Mouse (Mus musculus) forebrain, embryonic 14.5 days (tissue): ENCODE measurements around the gene Mn1. TPM values are rescaled to one million over a fixed set of nuclear protein-coding genes. Genes with fewer than 3 reads are reported as not detected.

Source experiments
- ATAC-seq: fragments of 200-750 bp; cut with Nextera tagmentation; 2 replicates; pipeline ENCODE4 v1.8.0; 2017; ENCODE audit warnings: mild to moderate bottlenecking, moderate library complexity
- DNase-seq: peaks from one replicate; pipeline ENCODE4 v3.0.0-alpha.2; 2015; ENCODE audit warnings: low spot score
- H3K27ac ChIP-seq: fragments of 300-500 bp; sonication (generic); 2 replicates; pipeline ENCODE4 v1.5.1; 2014; ENCODE audit warnings: low read depth, mild to moderate bottlenecking, control low read depth, low read length, moderate library complexity
- H3K27me3 ChIP-seq: fragments of 300-500 bp; sonication (generic); replicated peaks from 2 replicates; pipeline ENCODE4 v1.6.1; 2014; ENCODE audit warnings: low read length, control low read depth, mixed read lengths; ENCODE audit not compliant: control insufficient read depth, insufficient read depth
- H3K36me3 ChIP-seq: fragments of 300-500 bp; sonication (generic); 2 replicates; pipeline ENCODE4 v1.6.1; 2014; ENCODE audit warnings: low read length, control low read depth; ENCODE audit not compliant: control insufficient read depth, insufficient read depth
- H3K4me1 ChIP-seq: fragments of 300-500 bp; sonication (generic); 2 replicates; pipeline ENCODE4 v1.6.1; 2014; ENCODE audit warnings: antibody characterized with exemption, low read length, control low read depth; ENCODE audit not compliant: control insufficient read depth, insufficient read depth
- H3K4me2 ChIP-seq: fragments of 300-500 bp; sonication (generic); 2 replicates; pipeline ENCODE4 v1.6.1; 2014; ENCODE audit warnings: mild to moderate bottlenecking, control low read depth, low read length
- H3K4me3 ChIP-seq: fragments of 300-500 bp; sonication (generic); 2 replicates; pipeline ENCODE4 v1.5.1; 2014; ENCODE audit warnings: low read depth, low read length, control low read depth
- H3K9ac ChIP-seq: fragments of 300-500 bp; sonication (generic); 2 replicates; pipeline ENCODE4 v1.6.1; 2014; ENCODE audit warnings: mild to moderate bottlenecking, low read length, control low read depth, moderate library complexity
- H3K9me3 ChIP-seq: fragments of 300-500 bp; sonication (generic); replicated peaks from 2 replicates; pipeline ENCODE4 v1.6.1; 2016; ENCODE audit warnings: low read length, control low read depth, mixed read lengths; ENCODE audit not compliant: control insufficient read depth
- WGBS: fragments of 180-500 bp; shearing (Covaris S2); extraction: QIAGEN DNeasy Blood & Tissue Kit; methylation state at CpG from one replicate; pipeline ENCODE4 v1.1.7; 2014; 5-methylcytosine and 5-hydroxymethylcytosine counted together
- polyA plus RNA-seq: library from polyadenylated mRNA; unstranded; fragments of >200 nt; fragmentation: Nextera tagmentation; extraction: Ambion mirVana; gene quantifications from 2 replicates; pipeline ENCODE4 v1.2.1, GENCODE M21; 2014

The Mn1 gene
- polyA plus RNA-seq, 1 experiment from 2014 or later: 57.2 TPM

DNA sequence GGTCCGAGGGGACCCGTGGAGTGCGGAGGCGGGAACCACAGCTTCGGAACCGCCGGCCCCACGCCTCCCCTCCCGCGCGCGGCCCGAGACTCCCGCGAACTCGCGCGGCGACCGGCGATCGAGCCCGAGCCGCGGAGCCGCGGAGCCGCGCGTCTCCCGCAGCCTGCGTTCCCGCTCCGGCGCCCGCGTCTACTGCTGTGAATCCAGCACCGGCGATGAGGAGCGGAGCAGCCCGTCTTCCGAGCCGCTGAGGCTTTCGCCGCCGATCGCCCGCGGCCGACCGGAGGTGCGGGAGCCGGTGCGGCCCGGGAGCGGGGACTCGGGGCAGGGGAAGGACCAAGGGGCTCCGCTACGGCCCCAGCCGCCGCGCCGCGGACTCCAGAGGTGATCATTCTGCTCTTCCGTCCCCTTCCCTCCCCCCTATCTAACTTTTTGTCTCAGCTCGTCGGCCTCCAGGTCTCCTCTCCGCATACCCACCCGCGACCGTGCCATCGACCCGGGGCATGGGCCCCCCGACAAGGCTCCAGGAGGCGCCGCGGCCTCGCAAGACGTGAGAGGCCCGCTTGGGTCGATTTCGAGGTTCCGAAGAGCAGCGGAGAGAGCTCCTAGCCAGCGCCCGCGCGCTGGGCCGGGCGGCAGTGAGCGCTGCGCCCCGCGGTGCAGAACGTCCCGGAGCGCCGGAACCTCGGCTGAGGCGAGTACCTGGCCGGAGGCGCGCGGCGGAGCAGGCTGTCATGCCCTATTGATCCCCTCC is 393 bp downstream of the Mn1 start:
- no peaks in the 10 kb centered on the region for H3K9me3 ChIP-seq
- peak overlapping the region; percentile 100 for H3K9ac ChIP-seq
- peak overlapping the region; percentile 96 for H3K4me2 ChIP-seq
- H3K27me3 ChIP-seq: no peaks in the 10 kb centered on the region
- H3K4me1 ChIP-seq: peaks cover 19% of the 10 kb centered on the region
- peak overlapping the region; percentile 99 for H3K4me3 ChIP-seq
- peaks cover 43% of the 10 kb centered on the region for H3K36me3 ChIP-seq
- peak; percentile 11 for ATAC-seq
- DNase-seq: no peak
- under 1% methylated on average over 99 of the region's 105 CpGs for WGBS
- peak overlapping the region; percentile 99 for H3K27ac ChIP-seq

DNA sequence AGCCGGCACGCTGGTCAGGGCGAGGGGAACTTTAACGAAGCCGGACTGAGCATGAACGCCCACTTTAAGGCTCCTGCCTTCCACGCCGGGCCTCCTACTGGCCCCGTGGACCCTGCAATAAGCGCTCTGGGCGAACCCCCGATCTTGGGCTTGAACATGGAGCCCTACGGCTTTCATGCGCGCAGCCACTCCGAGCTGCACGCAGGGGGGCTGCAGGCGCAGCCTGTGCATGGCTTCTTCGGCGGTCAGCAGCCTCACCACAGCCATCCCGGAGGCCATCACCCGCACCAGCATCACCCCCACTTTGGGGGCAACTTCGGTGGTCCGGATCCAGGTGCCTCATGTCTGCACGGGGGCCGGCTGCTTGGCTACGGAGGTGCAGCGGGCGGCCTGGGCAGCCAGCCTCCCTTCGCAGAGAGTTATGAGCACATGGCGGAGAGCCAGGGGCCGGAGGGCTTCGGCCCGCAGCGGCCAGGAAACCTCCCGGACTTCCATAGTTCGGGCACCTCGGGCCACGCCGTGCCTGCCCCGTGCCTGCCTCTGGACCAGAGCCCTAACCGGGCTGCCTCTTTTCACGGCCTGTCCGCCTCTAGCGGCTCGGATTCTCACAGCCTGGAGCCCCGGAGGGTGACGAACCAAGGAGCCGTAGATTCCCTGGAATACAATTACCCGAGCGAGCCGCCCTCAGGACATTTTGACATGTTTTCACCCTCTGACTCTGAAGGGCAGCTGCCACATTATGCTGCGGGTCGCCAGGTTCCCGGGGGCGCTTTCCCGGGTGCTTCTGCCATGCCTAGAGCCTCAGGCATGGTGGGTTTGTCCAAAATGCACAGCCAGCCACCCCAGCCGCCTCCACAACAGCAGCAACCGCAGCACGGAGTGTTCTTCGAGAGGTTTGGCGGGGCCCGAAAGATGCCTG is 1.3 kb downstream of the Mn1 start:
- no peaks in the 10 kb centered on the region for H3K9me3 ChIP-seq
- H3K27ac ChIP-seq: peak overlapping the region; percentile 99
- H3K4me1 ChIP-seq: peaks cover 19% of the 10 kb centered on the region
- ATAC-seq: no peak
- DNase-seq: no peak
- H3K9ac ChIP-seq: peak overlapping the region; percentile 100
- H3K36me3 ChIP-seq: peaks cover 50% of the 10 kb centered on the region
- peak overlapping the region; percentile 96 for H3K4me2 ChIP-seq
- WGBS: under 1% methylated on average over 62 of the region's 63 CpGs
- H3K27me3 ChIP-seq: no peaks in the 10 kb centered on the region
- H3K4me3 ChIP-seq: peak overlapping the region; percentile 99

DNA sequence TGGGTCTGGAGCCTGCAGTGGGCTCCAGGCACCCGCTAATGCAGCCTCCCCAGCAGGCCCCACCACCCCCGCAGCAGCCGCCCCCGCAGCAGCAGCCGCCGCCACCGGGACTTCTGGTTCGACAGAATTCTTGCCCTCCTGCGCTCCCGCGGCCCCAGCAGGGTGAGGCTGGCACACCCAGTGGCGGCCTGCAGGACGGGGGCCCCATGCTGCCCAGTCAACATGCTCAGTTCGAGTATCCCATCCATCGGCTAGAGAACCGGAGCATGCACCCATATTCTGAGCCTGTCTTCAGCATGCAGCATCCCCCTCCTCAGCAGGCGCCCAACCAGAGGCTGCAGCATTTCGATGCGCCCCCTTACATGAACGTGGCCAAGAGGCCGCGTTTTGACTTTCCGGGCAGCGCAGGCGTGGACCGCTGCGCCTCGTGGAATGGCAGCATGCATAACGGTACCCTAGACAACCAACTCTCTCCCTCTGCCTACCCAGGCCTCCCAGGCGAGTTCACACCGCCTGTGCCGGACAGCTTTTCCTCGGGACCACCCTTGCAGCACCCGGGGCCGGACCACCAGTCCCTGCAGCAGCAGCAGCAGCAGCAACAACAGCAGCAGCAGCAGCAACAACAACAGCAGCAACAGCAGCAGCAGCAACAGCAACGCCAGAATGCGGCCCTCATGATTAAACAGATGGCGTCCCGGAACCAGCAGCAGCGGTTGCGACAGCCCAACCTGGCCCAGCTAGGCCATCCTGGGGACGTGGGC is 2.1 kb downstream of the Mn1 start:
- peak; percentile 62 for DNase-seq
- H3K27me3 ChIP-seq: no peaks in the 10 kb centered on the region
- H3K4me3 ChIP-seq: peak overlapping the region; percentile 99
- H3K9ac ChIP-seq: peak overlapping the region; percentile 100
- peak overlapping the region; percentile 99 for H3K27ac ChIP-seq
- H3K4me1 ChIP-seq: peaks cover 19% of the 10 kb centered on the region
- WGBS: 1% methylated on average over 42 of the region's 42 CpGs
- H3K9me3 ChIP-seq: no peaks in the 10 kb centered on the region
- peaks cover 58% of the 10 kb centered on the region for H3K36me3 ChIP-seq
- no peak for ATAC-seq
- peak overlapping the region; percentile 96 for H3K4me2 ChIP-seq

DNA sequence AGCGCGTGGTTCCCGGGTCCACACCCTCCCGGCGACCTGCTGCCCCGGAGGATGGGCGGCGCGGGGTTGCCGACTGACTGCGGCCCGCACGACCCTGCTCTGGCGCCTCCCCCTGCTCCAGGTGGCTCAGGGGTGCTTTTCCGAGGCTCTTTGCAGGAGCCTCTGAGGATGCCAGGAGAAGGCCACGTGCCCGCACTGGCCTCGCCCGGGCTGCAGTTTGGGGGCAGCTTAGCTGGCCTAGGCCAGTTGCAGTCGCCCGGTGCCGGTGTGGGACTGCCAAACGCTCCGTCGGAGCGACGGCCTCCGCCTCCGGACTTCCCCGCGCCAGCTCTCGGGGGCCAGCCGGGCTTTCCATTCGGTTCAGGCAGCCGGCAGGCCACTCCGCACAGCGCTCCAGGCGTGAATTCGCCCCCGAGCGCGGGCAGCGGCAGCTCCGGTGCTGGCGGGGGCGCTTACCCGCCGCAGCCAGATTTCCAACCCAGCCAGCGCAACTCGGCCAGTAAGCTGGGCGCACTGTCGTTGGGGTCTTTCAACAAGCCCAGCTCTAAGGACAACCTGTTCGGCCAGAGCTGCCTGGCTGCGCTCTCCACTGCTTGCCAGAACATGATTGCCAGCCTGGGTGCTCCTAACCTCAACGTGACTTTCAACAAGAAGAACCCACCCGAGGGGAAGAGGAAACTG is 3.0 kb downstream of the Mn1 start:
- Histone ChIP-seq H3K4me1 (peaks cover 17% of the 10 kb centered on the region), H3K27ac (peak overlapping the region; percentile 99), H3K4me3 (peak overlapping the region; percentile 99), H3K27me3 (no peaks in the 10 kb centered on the region), H3K9ac (peak overlapping the region; percentile 100), H3K9me3 (no peaks in the 10 kb centered on the region), H3K4me2 (peak overlapping the region; percentile 96), H3K36me3 (peaks cover 67% of the 10 kb centered on the region)
- DNase-seq (no peak), ATAC-seq (no peak)
- WGBS: under 1% methylated on average over 55 of the region's 56 CpGs

DNA sequence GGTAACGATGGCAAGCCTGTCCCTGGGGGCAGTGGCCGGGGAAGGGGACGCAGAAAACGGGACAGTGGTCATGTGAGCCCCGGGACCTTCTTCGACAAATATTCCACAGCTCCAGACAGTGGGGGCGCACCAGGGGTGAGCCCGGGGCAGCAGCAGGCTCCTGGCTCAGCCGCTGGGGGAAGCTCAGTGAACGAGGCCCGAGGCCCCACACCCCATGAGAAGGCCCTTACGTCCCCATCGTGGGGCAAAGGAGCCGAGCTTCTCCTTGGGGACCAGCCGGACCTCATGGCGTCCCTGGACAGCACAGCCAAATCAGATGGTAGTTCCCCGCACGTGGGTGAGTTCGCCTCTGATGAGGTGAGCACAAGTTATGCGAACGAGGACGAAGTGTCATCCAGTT is 3.7 kb downstream of the Mn1 start:
- peaks cover 25% of the 10 kb centered on the region for H3K4me1 ChIP-seq

DNA sequence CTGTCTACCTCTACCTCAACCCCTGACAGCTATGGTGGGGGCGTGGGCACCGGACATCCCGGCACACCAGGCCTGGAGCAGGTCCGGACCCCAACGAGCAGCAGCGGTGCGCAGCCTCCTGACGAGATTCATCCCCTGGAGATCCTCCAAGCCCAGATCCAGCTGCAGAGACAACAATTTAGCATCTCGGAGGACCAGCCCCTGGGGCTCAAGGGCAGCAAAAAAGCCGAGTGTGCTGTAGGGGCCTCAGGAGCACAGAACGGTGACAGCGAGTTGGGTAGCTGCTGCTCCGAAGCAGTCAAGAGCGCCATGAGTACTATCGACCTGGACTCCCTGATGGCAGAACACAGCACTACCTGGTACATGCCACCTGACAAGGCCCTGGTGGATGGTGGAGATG is 4.3 kb downstream of the Mn1 start:
- no peaks in the 10 kb centered on the region for H3K9me3 ChIP-seq
- peak overlapping the region; percentile 100 for H3K9ac ChIP-seq
- peak overlapping the region; percentile 99 for H3K4me3 ChIP-seq
- peak overlapping the region; percentile 96 for H3K4me2 ChIP-seq
- DNase-seq: no peak
- peaks cover 80% of the 10 kb centered on the region for H3K36me3 ChIP-seq
- no peaks in the 10 kb centered on the region for H3K27me3 ChIP-seq
- H3K27ac ChIP-seq: peak overlapping the region; percentile 99
- WGBS: 41% methylated on average over 15 of the region's 15 CpGs
- peaks cover 30% of the 10 kb centered on the region for H3K4me1 ChIP-seq
- ATAC-seq: no peak

More for the DNA sequence above, 3.7 kb downstream of the Mn1 start:
- DNase-seq (no peak), ATAC-seq (no peak)
- H3K9ac ChIP-seq: peak overlapping the region; percentile 100
- peak overlapping the region; percentile 96 for H3K4me2 ChIP-seq
- peak overlapping the region; percentile 99 for H3K27ac ChIP-seq
- 26% methylated on average over 22 of the region's 22 CpGs for WGBS
- H3K4me3 ChIP-seq: peak overlapping the region; percentile 99
- no peaks in the 10 kb centered on the region for H3K27me3 ChIP-seq
- no peaks in the 10 kb centered on the region for H3K9me3 ChIP-seq
- H3K36me3 ChIP-seq: peaks cover 74% of the 10 kb centered on the region

DNA sequence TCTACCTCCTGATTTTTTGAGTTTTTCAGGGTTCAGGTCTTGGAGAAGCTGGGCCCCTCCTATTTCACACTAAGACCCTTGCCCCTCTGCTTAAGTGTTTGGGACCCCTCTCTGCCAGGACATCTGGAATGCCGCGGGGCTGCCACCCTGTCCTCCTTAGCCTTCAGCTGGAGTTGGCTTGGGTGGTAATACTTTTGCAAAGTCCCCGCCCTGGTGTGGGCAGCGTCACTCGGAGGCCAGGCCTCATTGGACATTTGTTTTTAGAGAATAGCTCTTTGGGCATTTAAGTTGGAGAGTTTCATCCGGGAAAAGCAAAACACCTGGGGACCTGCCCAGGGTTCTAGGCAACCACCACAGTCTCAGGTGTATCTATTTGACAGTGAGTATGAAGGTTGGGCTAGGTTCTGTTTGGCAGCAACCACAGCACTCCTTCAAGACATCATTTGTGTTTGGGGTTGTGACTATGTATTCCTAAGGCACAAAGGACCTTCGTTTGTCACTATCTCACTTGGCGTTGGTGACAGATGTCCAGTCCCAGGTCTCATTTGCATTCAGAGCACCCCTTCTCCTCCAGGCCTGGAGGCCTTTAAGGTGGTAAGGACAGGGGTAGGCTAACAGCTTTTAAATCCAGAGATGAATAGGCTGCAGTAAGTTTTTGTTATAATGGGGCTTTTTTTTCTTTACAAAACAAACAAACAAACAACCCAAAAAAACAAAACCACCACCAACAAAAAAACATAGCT is 5.1 kb downstream of the Mn1 start:
- peaks cover 38% of the 10 kb centered on the region for H3K4me1 ChIP-seq
- H3K4me3 ChIP-seq: peak overlapping the region; percentile 99
- no peaks in the 10 kb centered on the region for H3K9me3 ChIP-seq
- peak overlapping the region; percentile 99 for H3K27ac ChIP-seq
- no peaks in the 10 kb centered on the region for H3K27me3 ChIP-seq
- peak overlapping the region; percentile 96 for H3K4me2 ChIP-seq
- WGBS: 23% methylated on average over 8 of the region's 8 CpGs
- ATAC-seq (no peak), DNase-seq (no peak)
- H3K36me3 ChIP-seq: peaks cover 88% of the 10 kb centered on the region
- H3K9ac ChIP-seq: peak overlapping the region; percentile 100
